Mouse (Mus musculus) neural tube, embryonic 13.5 days (tissue): ENCODE measurements around the gene Prap1. TPM values are rescaled to one million over a fixed set of nuclear protein-coding genes. Genes with fewer than 3 reads are reported as not detected.
A peak's percentile ranks its signal among the peaks of the same experiment; 100 is the strongest.

Source experiments
- ATAC-seq: fragments of 200-750 bp; cut with Nextera tagmentation; 2 replicates; pipeline ENCODE4 v1.8.0; 2017; ENCODE audit warnings: low read depth, mild to moderate bottlenecking, moderate TSS enrichment, moderate library complexity
- H3K27ac ChIP-seq: fragments of 300-500 bp; sonication (generic); replicated peaks from 2 replicates; pipeline ENCODE4 v1.5.1; 2015; ENCODE audit warnings: moderate library complexity, mild to moderate bottlenecking, inconsistent platforms
- H3K27me3 ChIP-seq: fragments of 300-500 bp; sonication (generic); 2 replicates; pipeline ENCODE4 v1.6.1; 2015; ENCODE audit warnings: mild to moderate bottlenecking, inconsistent platforms
- H3K36me3 ChIP-seq: fragments of 300-500 bp; sonication (generic); 2 replicates; pipeline ENCODE4 v1.6.1; 2015; ENCODE audit warnings: mild to moderate bottlenecking, inconsistent platforms
- H3K4me1 ChIP-seq: fragments of 300-500 bp; sonication (generic); replicated peaks from 2 replicates; pipeline ENCODE4 v1.6.1; 2015; ENCODE audit warnings: inconsistent platforms
- H3K4me2 ChIP-seq: fragments of 300-500 bp; sonication (generic); 2 replicates; pipeline ENCODE4 v1.6.1; 2015; ENCODE audit warnings: inconsistent platforms, mild to moderate bottlenecking, moderate library complexity
- H3K4me3 ChIP-seq: fragments of 300-500 bp; sonication (generic); 2 replicates; pipeline ENCODE4 v1.5.1; 2015; ENCODE audit warnings: mild to moderate bottlenecking, inconsistent platforms
- H3K9ac ChIP-seq: fragments of 300-500 bp; sonication (generic); 2 replicates; pipeline ENCODE4 v1.6.1; 2015; ENCODE audit warnings: moderate library complexity, mild to moderate bottlenecking, inconsistent platforms
- H3K9me3 ChIP-seq: fragments of 300-500 bp; sonication (generic); 2 replicates; pipeline ENCODE4 v1.6.1; 2016; ENCODE audit warnings: inconsistent platforms
- WGBS: fragments of 180-500 bp; shearing (Covaris S2); methylation state at CpG from one replicate; pipeline ENCODE4 v1.1.7; 2015; 5-methylcytosine and 5-hydroxymethylcytosine counted together
- polyA plus RNA-seq: library from polyadenylated mRNA; unstranded; fragments of >200 nt; fragmentation: Nextera tagmentation; extraction: Ambion mirVana; gene quantifications from 2 replicates; pipeline ENCODE4 v1.2.1, GENCODE M21; 2015

Gene Prap1
- polyA plus RNA-seq, 1 experiment from 2014 or later: not detected

DNA sequence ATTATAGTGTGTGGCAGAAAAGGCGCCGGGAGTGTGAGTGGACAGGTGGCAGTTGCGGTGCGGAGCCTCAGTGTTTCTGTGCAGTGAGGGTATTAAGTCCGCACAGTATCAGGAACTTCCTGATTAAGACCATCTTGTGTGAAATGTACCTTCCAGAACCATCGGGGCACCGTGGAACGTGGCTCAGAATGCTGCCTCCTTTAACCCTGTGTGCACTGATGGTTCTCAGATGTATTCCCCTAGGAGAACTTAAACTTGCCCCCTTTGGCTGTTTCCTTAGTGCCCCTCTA lies 44.8 kb downstream of the Prap1 start:
- peak overlapping the region; percentile 73 for H3K4me3 ChIP-seq
- H3K9me3 ChIP-seq: no peaks in the 10 kb centered on the region
- H3K4me2 ChIP-seq: peak overlapping the region; percentile 79
- peaks cover 14% of the 10 kb centered on the region for H3K4me1 ChIP-seq
- peak overlapping the region; percentile 87 for H3K9ac ChIP-seq
- H3K27ac ChIP-seq: peak overlapping the region; percentile 83
- WGBS: under 1% methylated on average over 8 of the region's 8 CpGs
- ATAC-seq: no peak; the same call in 1 of the 2 replicates
- no peaks in the 10 kb centered on the region for H3K27me3 ChIP-seq
- no peaks in the 10 kb centered on the region for H3K36me3 ChIP-seq

DNA sequence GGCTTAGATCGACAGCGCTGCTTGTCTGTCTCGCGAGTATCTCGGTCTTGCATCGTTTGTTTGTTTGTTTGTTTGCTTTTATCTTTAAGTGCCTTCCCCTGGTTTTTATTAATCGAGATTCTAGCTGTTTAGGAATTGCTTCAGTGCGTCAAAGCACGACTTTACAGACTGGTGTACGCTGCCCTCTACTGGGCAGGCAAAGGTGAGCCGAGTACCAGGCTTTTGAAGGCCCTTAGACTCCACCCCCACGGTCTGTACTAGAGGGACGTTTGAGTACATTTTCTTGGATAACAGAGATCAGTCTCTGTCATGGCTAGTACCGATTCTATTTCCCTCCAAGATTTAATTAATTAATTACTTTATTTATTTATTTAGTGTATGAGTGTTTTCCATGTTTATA lies 48.2 kb downstream of the Prap1 start:
- ATAC-seq: no peak
- 5% methylated on average over 14 of the region's 14 CpGs for WGBS

DNA sequence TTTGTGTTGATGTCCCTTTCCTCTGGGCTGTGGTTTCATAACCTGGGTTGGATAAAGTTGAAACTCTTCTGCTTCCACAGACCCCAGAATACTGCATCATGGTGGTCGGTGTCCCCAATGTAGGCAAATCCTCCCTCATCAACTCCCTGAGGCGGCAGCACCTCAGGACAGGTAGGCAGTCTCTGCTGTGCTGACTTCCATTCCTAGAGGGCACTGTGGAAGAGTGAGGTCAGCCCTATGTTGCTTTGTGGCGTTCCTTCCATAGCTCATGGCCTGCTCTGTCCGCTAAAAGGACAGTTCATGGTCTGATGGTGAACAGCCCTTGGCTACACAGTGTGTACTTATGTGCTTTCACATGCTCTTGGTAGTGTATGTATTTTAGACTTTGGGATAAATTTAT lies 51.4 kb downstream of the Prap1 start:
- Histone ChIP-seq H3K36me3 (peaks cover 9% of the 10 kb centered on the region; the same call in 1 of the 2 replicates), H3K9me3 (no peaks in the 10 kb centered on the region), H3K4me2 (no peak overlapping the region), H3K4me3 (no peak overlapping the region), H3K4me1 (no peaks in the 10 kb centered on the region), H3K27ac (no peak overlapping the region), H3K27me3 (no peaks in the 10 kb centered on the region), H3K9ac (no peak overlapping the region)
- ATAC-seq: no peak
- 87% methylated on average over 4 of the region's 4 CpGs for WGBS

More for the DNA sequence above, 48.2 kb downstream of the Prap1 start:
- Histone ChIP-seq H3K9ac (peak overlapping the region; percentile 38; the same call in 1 of the 2 replicates), H3K9me3 (no peaks in the 10 kb centered on the region), H3K4me1 (peaks cover 14% of the 10 kb centered on the region), H3K4me3 (no peak overlapping the region), H3K36me3 (no peaks in the 10 kb centered on the region), H3K27ac (no peak overlapping the region), H3K4me2 (no peak overlapping the region), H3K27me3 (no peaks in the 10 kb centered on the region)

Other genes with a start within 250 kb of the Prap1 start
- gene Kndc1, start 198.7 kb upstream of the Prap1 start, polyA plus RNA-seq: 5.8 and 6.0 TPM in 2 replicates
- not detected in 2 replicates for gene Utf1, start 149.6 kb upstream of the Prap1 start, polyA plus RNA-seq
- gene 6430531B16Rik, start 114.6 kb upstream of the Prap1 start, polyA plus RNA-seq: 0.68 and 0.71 TPM in 2 replicates
- 3.3 and 3.4 TPM in 2 replicates for gene Adam8, start 100.8 kb upstream of the Prap1 start, polyA plus RNA-seq
- 50.7 and 55.5 TPM in 2 replicates for gene Zfp511, start 57.0 kb upstream of the Prap1 start, polyA plus RNA-seq
- gene Tubgcp2, start 56.7 kb upstream of the Prap1 start, polyA plus RNA-seq: 51.4 and 51.7 TPM in 2 replicates
- gene Msx3, start 44.3 kb upstream of the Prap1 start, polyA plus RNA-seq: 18.1 and 23.3 TPM in 2 replicates
- gene Caly, start 10.8 kb upstream of the Prap1 start, polyA plus RNA-seq: 95.9 and 99.9 TPM in 2 replicates
- gene Fuom, start 9.0 kb downstream of the Prap1 start, polyA plus RNA-seq: 24.8 and 33.0 TPM in 2 replicates
- gene Paox, start 22.4 kb downstream of the Prap1 start, polyA plus RNA-seq: 9.7 and 11.4 TPM in 2 replicates
- 125 and 132 TPM in 2 replicates for gene Echs1, start 23.1 kb downstream of the Prap1 start, polyA plus RNA-seq
- gene Mtg1, start 44.2 kb downstream of the Prap1 start, polyA plus RNA-seq: 28.2 and 31.7 TPM in 2 replicates
- 9.4 and 13.1 TPM in 2 replicates for gene Sprn, start 61.5 kb downstream of the Prap1 start, polyA plus RNA-seq
- gene Olfr522, start 71.4 kb downstream of the Prap1 start, polyA plus RNA-seq: not detected in 2 replicates
- gene Olfr523, start 79.8 kb downstream of the Prap1 start, polyA plus RNA-seq: not detected in 2 replicates
- gene Olfr524, start 112.6 kb downstream of the Prap1 start, polyA plus RNA-seq: not detected in 2 replicates
- not detected in 2 replicates for gene Cd163l1, start 124.9 kb downstream of the Prap1 start, polyA plus RNA-seq
- not detected in 2 replicates for gene 5830411N06Rik, start 153.9 kb downstream of the Prap1 start, polyA plus RNA-seq
- not detected in 2 replicates for gene Olfr525, start 227.5 kb downstream of the Prap1 start, polyA plus RNA-seq
- gene Olfr527, start 240.6 kb downstream of the Prap1 start, polyA plus RNA-seq: not detected in 2 replicates